Mouse (Mus musculus): ENCODE measurements around the gene Saa3.

DNA sequence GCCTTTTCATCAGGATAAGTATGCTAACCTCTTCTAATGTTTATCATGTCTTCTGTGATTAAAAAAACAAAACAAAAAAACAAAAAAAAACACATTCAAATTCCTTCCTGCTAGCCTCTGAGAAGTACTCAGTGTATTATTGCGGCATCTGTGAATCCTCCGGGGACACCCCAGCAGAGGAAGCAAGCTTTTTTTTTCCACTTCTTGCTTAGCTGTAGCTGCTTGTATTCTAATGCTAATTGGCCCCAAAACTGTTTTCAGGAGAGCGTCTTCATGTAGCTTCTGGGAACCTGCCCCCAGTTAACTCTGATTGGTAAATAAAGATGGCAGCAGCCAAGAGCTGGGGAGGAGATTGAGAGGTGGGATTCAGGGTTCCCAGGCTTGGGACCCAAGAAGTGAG lies 33.0 kb upstream of the Saa3 start:
- TF ChIP-seq CTCF (IDR thresholded peaks at IDR 0.05; ENCODE audit: control insufficient read depth, insufficient read depth, low read length): no peak
- TF ChIP-seq POLR2A (IDR thresholded peaks at IDR 0.05; ENCODE audit: borderline replicate concordance, control insufficient read depth, low read depth, low read length): no peak

Data from bone marrow, adult 2 months (tissue).